Mouse (Mus musculus): ENCODE measurements at regions not wholly inside any gene's neighbourhood (a gene's known extent, or its start where the extent isn't known, plus 50 kb on each side); places are given as distances from the start of the nearest gene placed in this dataset.

DNA sequence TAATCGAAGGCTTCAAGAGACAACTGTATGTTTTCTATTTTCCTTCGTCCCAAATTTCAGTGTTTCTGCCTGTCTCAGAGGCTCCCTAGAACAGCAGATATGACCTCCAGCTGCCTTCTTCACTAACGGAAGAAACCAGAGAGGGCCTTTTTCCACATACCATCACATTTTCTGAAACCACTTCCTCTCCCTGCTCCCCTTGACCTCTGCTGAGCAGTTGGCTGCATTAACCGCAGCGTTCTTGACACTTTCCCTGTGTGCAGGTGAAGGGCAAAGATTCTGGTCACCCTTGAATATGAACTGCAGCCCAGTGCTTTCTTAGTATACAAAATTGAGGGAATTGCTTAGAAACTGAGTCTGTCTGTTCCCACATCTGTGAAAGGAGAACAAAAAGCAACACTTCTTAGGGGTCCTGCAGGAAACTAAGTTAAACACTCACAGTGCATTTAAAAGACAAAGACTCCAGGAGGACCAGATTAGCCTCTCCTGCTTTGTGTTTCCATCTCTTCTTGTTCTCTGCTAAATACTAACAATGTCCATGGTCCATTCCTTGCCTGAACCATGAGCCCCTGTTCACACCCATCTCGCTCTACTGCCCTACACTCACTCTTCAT lies 98.4 kb downstream of the Akap11 start:
- no peak overlapping the region for H3K4me2 ChIP-seq
- no peak overlapping the region for H3K9ac ChIP-seq
- ATAC-seq = no peak
- no peaks in the 10 kb centered on the region for H3K4me1 ChIP-seq
- H3K9me3 ChIP-seq (replicated peaks) = no peaks in the 10 kb centered on the region
- H3K36me3 ChIP-seq (ENCODE audit: poor library complexity, severe bottlenecking) = no peaks in the 10 kb centered on the region
- H3K4me3 ChIP-seq = no peak overlapping the region
- no peak overlapping the region for H3K27ac ChIP-seq
- H3K27me3 ChIP-seq = no peaks in the 10 kb centered on the region
- 73% methylated on average over 6 of the region's 6 CpGs for WGBS

DNA sequence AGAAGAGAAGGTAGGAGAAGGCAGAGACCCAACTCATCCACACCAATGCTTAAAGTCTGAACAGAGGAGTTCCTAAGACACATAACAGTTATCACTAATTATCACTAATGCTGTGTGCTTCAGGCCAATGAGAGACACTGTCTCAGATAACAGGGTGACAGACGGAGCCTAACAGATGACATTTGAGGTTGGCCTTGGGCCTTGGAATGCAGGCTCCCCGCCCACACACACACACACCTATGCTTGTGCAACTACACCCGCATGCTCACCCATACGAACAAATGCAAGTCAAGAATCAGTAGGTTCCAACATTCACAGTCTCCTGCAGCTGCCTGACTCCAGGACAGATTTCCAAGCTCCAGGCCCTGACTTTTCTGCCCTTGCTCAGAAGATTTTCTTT lies 100.0 kb downstream of the Akap11 start:
- no peaks in the 10 kb centered on the region for H3K4me1 ChIP-seq
- no peak overlapping the region for H3K4me3 ChIP-seq
- H3K4me2 ChIP-seq = no peak overlapping the region
- no peak for ATAC-seq
- no peaks in the 10 kb centered on the region for H3K9me3 ChIP-seq (replicated peaks)
- 89% methylated on average over 4 of the region's 4 CpGs for WGBS
- no peaks in the 10 kb centered on the region for H3K36me3 ChIP-seq (ENCODE audit: poor library complexity, severe bottlenecking)
- H3K9ac ChIP-seq = no peak overlapping the region
- H3K27ac ChIP-seq = no peak overlapping the region
- H3K27me3 ChIP-seq = no peaks in the 10 kb centered on the region

DNA sequence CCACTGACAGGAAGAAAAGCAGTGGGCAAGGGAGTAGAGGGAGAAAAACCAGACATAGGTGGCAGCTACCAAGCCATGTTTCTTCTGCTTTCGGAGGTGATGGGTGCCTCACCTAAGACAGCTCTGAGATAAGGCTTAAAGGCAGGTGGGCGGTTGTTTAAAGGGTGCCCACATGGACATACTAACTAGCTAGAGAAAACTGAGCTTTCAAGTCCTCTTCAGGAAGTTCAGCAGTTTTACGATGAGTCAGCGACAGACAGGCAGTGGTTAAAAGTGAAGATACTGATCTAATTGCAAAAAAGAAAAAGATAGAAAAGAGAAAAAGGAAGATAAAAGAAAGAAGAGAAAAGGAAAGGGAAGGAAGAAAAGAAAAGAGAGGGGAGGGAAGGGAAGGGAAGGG lies 100.6 kb downstream of the Akap11 start:
- Histone ChIP-seq H3K4me1 (no peaks in the 10 kb centered on the region), H3K36me3 (ENCODE audit: poor library complexity, severe bottlenecking) (no peaks in the 10 kb centered on the region), H3K27me3 (no peaks in the 10 kb centered on the region), H3K9ac (no peak overlapping the region), H3K4me2 (no peak overlapping the region), H3K27ac (no peak overlapping the region), H3K4me3 (no peak overlapping the region), H3K9me3 (replicated peaks) (no peaks in the 10 kb centered on the region)
- WGBS = 98% methylated on average over 4 of the region's 4 CpGs
- no peak for ATAC-seq

DNA sequence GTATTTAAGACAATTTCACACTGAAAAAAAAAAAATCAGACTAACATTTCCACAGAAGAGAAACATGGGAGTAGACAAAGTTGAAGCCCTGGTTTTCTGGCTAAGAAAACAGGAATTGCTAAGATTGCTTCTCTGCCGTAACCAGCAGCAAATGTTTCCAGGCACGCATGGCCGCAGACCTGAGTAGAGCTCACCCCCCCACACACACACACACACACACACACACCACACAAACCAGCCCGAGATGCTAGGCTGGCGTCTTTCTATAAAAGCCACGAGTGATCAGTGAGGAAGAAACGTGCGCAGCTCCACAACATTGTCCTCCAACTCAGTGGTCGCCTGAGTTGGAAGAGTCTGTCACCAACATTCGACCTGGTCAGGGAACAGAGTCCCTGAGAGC lies 101.0 kb downstream of the Akap11 start:
- Histone ChIP-seq H3K4me3 (no peak overlapping the region), H3K4me2 (no peak overlapping the region), H3K27ac (no peak overlapping the region), H3K4me1 (no peaks in the 10 kb centered on the region), H3K9ac (no peak overlapping the region), H3K27me3 (no peaks in the 10 kb centered on the region), H3K36me3 (ENCODE audit: poor library complexity, severe bottlenecking) (no peaks in the 10 kb centered on the region), H3K9me3 (replicated peaks) (no peaks in the 10 kb centered on the region)
- no peak for ATAC-seq
- 93% methylated on average over 10 of the region's 10 CpGs for WGBS

DNA sequence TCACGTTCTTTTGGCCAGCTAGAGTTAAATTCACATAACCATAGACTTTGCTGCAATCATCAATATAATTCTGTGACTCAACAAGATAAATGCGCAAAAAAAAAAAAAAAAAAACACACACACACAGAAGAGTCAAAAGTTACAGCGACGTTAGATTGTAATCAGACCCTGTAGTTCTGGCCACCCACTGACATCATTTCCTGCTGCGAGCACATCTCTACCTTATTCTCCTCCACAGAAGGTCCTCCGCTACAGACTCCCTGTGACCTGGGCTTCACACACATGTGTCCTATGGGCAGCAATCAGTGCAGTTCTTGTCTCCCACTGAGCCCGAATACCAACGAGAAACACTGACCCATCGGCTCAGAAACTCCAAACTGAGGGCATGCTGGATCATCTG lies 101.9 kb downstream of the Akap11 start:
- H3K27ac ChIP-seq = no peak overlapping the region
- WGBS = 92% methylated on average over 9 of the region's 9 CpGs

DNA sequence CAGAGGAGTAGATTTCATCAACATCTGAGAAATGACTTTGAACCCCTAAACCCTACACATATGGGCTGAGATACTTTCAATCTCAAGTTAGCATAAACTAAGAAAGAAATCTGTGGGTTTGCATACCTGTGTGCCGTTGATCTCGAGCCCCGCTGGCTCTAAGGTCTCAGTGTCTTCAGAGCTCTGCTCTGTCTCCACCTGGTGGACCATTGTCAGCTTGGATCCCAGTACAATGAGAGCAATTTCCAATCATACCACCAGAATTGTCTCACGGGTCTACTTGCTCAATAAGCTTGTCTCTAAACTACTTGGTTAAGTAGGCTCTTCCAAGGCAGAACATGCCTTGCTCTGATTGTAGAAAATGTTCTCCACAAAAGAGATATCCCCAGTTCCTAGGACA lies 102.5 kb downstream of the Akap11 start:
- WGBS = 90% methylated on average over 4 of the region's 4 CpGs
- Histone ChIP-seq H3K9ac (no peak overlapping the region), H3K27ac (no peak overlapping the region), H3K4me3 (no peak overlapping the region), H3K36me3 (ENCODE audit: poor library complexity, severe bottlenecking) (no peaks in the 10 kb centered on the region), H3K4me1 (no peaks in the 10 kb centered on the region), H3K27me3 (no peaks in the 10 kb centered on the region), H3K9me3 (replicated peaks) (no peaks in the 10 kb centered on the region), H3K4me2 (no peak overlapping the region)
- no peak for ATAC-seq

More for the DNA sequence above, 101.9 kb downstream of the Akap11 start:
- H3K4me3 ChIP-seq = no peak overlapping the region
- no peaks in the 10 kb centered on the region for H3K36me3 ChIP-seq (ENCODE audit: poor library complexity, severe bottlenecking)
- ATAC-seq = no peak
- no peaks in the 10 kb centered on the region for H3K27me3 ChIP-seq
- H3K9ac ChIP-seq = no peak overlapping the region
- no peaks in the 10 kb centered on the region for H3K9me3 ChIP-seq (replicated peaks)
- no peak overlapping the region for H3K4me2 ChIP-seq
- no peaks in the 10 kb centered on the region for H3K4me1 ChIP-seq

DNA sequence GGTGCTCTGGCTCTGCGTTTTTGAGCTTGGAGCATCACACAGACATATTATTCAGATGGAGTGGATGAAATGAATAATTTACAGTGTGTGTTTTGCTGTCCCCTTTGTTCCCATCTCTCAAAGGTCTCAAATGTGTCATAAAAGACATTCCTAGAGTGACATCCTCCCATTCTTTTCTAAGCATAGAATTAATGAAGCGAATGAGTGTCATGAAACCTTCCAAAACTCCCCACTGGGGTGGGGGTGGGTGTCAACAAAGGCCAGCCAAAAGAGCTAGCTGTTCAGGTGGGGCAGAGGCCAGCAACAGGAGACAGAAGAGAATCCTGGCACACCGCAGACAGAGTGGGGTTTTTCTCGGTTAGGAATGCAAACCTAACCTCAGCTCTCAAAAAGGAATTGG lies 104.1 kb downstream of the Akap11 start:
- 61% methylated on average over 4 of the region's 4 CpGs for WGBS
- H3K27ac ChIP-seq = no peak overlapping the region
- H3K4me3 ChIP-seq = no peak overlapping the region
- no peak for ATAC-seq
- no peak overlapping the region for H3K4me2 ChIP-seq
- H3K27me3 ChIP-seq = no peaks in the 10 kb centered on the region
- H3K9ac ChIP-seq = peak overlapping the region; percentile 6; the same call in 1 of the 2 replicates
- no peaks in the 10 kb centered on the region for H3K4me1 ChIP-seq
- no peaks in the 10 kb centered on the region for H3K36me3 ChIP-seq (ENCODE audit: poor library complexity, severe bottlenecking)
- no peaks in the 10 kb centered on the region for H3K9me3 ChIP-seq (replicated peaks)

DNA sequence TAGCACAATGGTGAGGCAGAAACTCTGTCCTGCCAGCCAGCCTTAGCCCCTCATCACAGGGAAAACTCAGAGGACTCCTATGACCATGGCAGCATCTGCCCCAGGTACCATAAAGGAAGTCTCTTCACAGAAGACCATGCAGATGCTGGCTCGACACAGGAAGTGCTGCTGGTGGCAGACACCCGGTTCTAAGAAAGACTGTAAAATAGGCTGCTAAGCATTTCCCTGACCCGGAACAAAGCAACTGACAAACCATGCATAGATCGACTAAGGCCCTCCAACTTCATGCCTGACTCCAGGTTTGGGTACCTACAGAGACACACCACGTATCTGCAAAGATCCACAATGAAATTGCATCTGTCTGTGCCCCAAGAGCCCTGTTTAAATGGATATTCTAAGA lies 104.7 kb downstream of the Akap11 start:
- H3K27me3 ChIP-seq = no peaks in the 10 kb centered on the region
- H3K4me2 ChIP-seq = no peak overlapping the region
- no peak overlapping the region for H3K27ac ChIP-seq
- H3K36me3 ChIP-seq (ENCODE audit: poor library complexity, severe bottlenecking) = no peaks in the 10 kb centered on the region
- H3K9ac ChIP-seq = no peak overlapping the region
- H3K4me3 ChIP-seq = no peak overlapping the region
- no peak for ATAC-seq
- no peaks in the 10 kb centered on the region for H3K4me1 ChIP-seq
- WGBS = 83% methylated on average over 5 of the region's 5 CpGs
- no peaks in the 10 kb centered on the region for H3K9me3 ChIP-seq (replicated peaks)

DNA sequence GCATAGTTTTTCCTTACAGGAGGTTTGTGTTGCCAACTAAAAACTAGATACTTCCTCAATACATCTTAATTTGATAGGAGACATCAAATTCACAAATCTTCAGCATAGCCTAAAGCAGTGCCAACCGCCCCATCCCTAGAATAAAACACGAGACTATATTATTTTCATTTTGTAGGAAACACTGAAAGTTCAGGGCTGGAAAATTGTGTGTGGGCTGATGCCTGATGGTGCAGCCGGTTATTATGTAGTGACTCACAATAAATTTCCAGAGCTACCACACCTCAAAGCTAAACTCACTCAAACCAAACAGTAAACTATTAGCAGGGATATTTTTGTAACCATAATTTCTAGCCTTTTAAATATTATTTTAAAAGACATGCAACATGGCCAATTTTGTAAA lies 105.2 kb downstream of the Akap11 start:
- Histone ChIP-seq H3K36me3 (ENCODE audit: poor library complexity, severe bottlenecking) (no peaks in the 10 kb centered on the region), H3K4me2 (no peak overlapping the region), H3K9me3 (replicated peaks) (no peaks in the 10 kb centered on the region), H3K27ac (no peak overlapping the region), H3K4me3 (no peak overlapping the region), H3K9ac (no peak overlapping the region), H3K27me3 (no peaks in the 10 kb centered on the region), H3K4me1 (no peaks in the 10 kb centered on the region)
- no peak for ATAC-seq
- 95% methylated on average over 3 of the region's 3 CpGs for WGBS

DNA sequence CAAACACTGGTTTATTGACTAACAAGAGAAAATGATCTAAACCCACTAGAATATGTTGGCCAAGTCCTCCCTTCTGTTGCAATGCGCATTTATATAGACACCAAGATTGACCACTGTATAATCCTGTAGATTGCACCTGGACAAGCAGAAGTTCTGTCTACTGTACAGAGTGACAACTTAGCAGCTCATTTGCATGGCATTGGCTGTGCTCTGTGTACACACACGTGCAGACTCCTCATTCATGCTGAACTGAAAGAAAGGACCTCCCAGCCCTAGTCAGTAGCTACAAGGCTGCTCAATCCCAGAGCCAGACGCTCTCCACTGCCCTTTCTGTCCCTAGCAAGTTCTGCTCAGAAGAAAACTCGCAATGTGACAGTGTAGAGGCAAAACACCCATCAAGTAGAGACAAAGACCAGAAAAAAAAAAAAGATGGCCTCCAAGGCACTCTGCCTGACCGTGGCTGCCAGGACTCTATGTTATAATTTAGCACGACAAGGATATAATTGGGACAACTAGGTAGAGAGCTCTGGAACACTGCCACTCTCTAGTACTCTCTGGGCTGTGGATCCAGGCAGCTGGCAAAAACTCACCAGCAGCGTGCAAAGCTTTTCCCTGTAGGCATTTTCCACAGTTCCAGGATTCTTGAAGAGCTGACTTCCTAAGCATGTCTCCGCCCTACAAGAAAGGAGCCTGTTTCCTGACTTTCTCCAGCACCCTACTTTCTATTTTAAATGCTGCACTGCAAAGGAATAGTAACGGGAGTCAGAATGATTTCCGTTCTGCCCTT lies 108.2 kb downstream of the Akap11 start:
- Histone ChIP-seq H3K9ac (no peak overlapping the region), H3K27me3 (no peaks in the 10 kb centered on the region), H3K4me3 (no peak overlapping the region), H3K27ac (no peak overlapping the region), H3K36me3 (ENCODE audit: poor library complexity, severe bottlenecking) (no peaks in the 10 kb centered on the region), H3K4me2 (no peak overlapping the region), H3K4me1 (no peaks in the 10 kb centered on the region), H3K9me3 (replicated peaks) (no peaks in the 10 kb centered on the region)
- ATAC-seq = no peak
- 80% methylated on average over 10 of the region's 10 CpGs for WGBS

DNA sequence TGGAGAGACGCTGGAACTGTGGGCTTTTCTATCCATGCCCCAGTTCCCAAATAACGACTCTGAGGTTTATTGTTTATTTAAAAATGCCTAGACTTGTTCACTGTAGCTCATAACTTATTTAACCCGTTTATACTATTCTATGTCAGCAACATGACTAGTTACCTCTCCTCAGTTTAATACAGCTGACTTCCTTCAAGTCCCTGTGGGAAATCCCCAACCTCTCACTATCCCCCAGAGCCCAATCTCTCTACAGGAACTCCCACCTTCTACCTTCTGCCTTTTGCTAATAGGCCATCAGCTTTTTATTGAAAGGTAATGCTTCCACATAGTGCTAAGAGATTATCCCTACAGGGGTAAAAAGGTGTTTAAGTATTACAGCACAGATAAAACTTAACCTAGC lies 109.5 kb downstream of the Akap11 start:
- Histone ChIP-seq H3K4me2 (no peak overlapping the region), H3K27ac (no peak overlapping the region), H3K27me3 (no peaks in the 10 kb centered on the region), H3K9me3 (replicated peaks) (no peaks in the 10 kb centered on the region), H3K4me3 (no peak overlapping the region), H3K4me1 (no peaks in the 10 kb centered on the region), H3K36me3 (ENCODE audit: poor library complexity, severe bottlenecking) (no peaks in the 10 kb centered on the region), H3K9ac (no peak overlapping the region)
- 80% methylated on average over 3 of the region's 3 CpGs for WGBS
- no peak for ATAC-seq

DNA sequence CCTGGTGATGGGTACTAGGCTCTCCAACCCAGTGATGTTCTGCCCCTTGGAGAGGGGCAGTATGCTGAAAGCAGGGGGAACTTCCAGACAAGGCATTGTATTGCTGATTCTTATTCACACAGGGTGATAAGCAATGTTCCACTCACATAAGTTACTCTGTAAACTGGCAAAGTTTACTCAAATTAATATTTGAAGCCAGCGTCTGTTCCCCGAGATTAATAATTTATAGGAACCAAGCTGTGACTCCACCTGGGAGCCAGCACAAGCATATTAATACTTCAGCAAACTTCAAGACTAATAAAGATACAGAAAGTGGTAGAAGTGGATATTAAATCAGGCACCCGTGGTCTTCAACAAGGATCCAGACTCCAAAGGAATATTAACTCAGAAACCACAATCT lies 114.0 kb downstream of the Akap11 start:
- Histone ChIP-seq H3K36me3 (ENCODE audit: poor library complexity, severe bottlenecking) (no peaks in the 10 kb centered on the region), H3K27me3 (no peaks in the 10 kb centered on the region), H3K4me1 (no peaks in the 10 kb centered on the region), H3K27ac (no peak overlapping the region), H3K9ac (no peak overlapping the region), H3K9me3 (replicated peaks) (no peaks in the 10 kb centered on the region), H3K4me3 (no peak overlapping the region), H3K4me2 (no peak overlapping the region)
- 90% methylated on average over 3 of the region's 3 CpGs for WGBS
- ATAC-seq = no peak

DNA sequence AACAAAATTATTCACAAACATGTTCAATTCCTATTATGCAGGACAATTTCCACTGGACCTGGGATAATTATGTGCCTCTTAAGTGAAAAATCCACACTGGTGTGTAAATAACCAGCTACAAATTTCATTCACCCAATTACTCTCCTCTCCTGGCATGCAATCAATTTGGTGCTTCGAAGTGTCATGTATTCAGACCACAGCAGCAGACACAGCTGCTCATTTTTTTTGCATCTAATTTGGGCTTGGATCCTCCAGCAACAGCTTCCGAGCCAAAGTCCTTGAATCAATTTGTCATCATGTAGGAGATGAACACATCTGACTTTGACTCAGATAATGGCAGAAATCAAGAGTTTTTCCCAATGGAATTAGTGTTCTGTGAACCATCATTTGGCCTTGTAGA lies 113.1 kb upstream of the Tnfsf11 start:
- no peak overlapping the region for H3K4me2 ChIP-seq
- H3K4me1 ChIP-seq = no peaks in the 10 kb centered on the region
- H3K27ac ChIP-seq = no peak overlapping the region
- H3K9ac ChIP-seq = no peak overlapping the region
- 35% methylated on average over 2 of the region's 2 CpGs for WGBS
- no peaks in the 10 kb centered on the region for H3K36me3 ChIP-seq (ENCODE audit: poor library complexity, severe bottlenecking)
- ATAC-seq = no peak
- no peaks in the 10 kb centered on the region for H3K27me3 ChIP-seq
- H3K9me3 ChIP-seq (replicated peaks) = no peaks in the 10 kb centered on the region
- H3K4me3 ChIP-seq = no peak overlapping the region
